In the genomic region with DNA sequence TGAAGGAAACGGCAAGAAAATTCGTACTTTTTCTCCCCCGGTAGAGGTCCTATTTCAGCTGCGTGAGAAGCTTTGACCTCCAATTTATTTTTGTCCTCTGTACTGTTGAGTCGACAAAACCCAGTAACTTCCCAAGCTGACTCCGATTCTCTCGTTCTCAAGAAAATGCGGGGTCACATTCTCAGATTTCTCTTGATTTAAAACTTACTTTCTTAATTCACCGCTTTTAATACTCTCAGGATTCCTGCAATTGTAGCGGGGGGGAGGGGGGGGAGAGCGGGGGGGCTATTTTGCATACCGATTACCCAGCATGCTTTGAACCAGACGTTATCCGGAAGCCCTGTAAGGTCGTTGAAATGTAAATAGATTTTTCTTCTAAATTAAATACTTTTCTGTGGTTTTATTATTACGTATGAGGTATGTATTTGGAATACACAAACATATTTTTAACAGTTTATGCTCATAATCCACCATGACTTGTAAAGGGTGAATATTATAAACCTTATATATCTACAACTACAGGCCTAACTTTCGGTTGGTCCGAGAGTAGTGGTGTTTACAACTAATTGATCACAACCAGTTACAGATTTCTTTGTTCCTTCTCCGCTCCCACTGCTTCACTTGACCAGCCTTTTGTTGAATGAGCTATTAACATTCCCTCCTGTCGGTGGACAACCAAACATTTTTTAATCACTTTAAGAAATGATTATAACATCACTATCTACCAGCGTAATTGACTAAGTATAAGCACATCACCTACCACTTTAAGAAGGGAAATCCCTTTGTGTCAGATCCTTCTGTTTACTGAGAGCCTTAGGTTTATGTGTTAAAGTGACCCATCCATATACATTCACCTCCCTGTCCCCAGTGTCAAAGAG, we compare ENCODE assay signal across 8 mouse cellular contexts. TPM values are rescaled to one million over a fixed set of nuclear protein-coding genes. Genes with fewer than 3 reads are reported as not detected.
A peak's percentile ranks its signal among the peaks of the same experiment; 100 is the strongest.
DNase-seq lines count a peak whose midpoint lies in the region; ATAC-seq and TF ChIP-seq lines count a peak whose summit lies in the region.

No protein-coding gene starts in this region.

- H3K36me3 ChIP-seq in thymus, adult 2 months (ENCODE audit: control insufficient read depth, insufficient read depth, low read length) = no peaks in the 10 kb centered on the region
- no peaks in the 10 kb centered on the region for H3K36me3 ChIP-seq in forebrain, postnatal 0 days (ENCODE audit: insufficient read depth)
- H3K36me3 ChIP-seq in intestine, embryonic 16.5 days (ENCODE audit: control insufficient read depth, insufficient read depth, low read length) = no peaks in the 10 kb centered on the region
- H3K36me3 ChIP-seq in liver, embryonic 14.5 days (replicated peaks; ENCODE audit: control insufficient read depth, insufficient read depth, low read depth) = no peaks in the 10 kb centered on the region

- no peaks in the 10 kb centered on the region for H3K27me3 ChIP-seq in thymus, adult 2 months (ENCODE audit: control insufficient read depth, insufficient read depth, low read length)
- H3K27me3 ChIP-seq in forebrain, postnatal 0 days (ENCODE audit: insufficient read depth, low read length) = no peaks in the 10 kb centered on the region
- no peaks in the 10 kb centered on the region for H3K27me3 ChIP-seq in intestine, embryonic 16.5 days (replicated peaks; ENCODE audit: control insufficient read depth, insufficient read depth, low read length)
- H3K27me3 ChIP-seq in liver, embryonic 14.5 days (ENCODE audit: control insufficient read depth, insufficient read depth, low read length) = no peaks in the 10 kb centered on the region

- TF ChIP-seq POLR2A in thymus, adult 2 months (IDR thresholded peaks at IDR 0.05; ENCODE audit: control insufficient read depth, extremely low read depth, insufficient read depth, low read length, poor library complexity) = no peak

- peak overlapping the region; percentile 49 for H3K9ac ChIP-seq in forebrain, postnatal 0 days
- peak overlapping the region; percentile 54; the same call in 1 of the 2 replicates for H3K9ac ChIP-seq in intestine, embryonic 16.5 days (ENCODE audit: low read depth, low read length)
- peak overlapping the region; percentile 73 for H3K9ac ChIP-seq in liver, embryonic 14.5 days (replicated peaks)

- H3K4me3 ChIP-seq in thymus, adult 2 months (ENCODE audit: control insufficient read depth, insufficient read depth, low read length) = peak overlapping the region; percentile 26
- H3K4me3 ChIP-seq in forebrain, postnatal 0 days (ENCODE audit: low read depth, low read length) = peak overlapping the region; percentile 51
- H3K4me3 ChIP-seq in intestine, embryonic 16.5 days (ENCODE audit: low read length) = peak overlapping the region; percentile 53
- H3K4me3 ChIP-seq in liver, embryonic 14.5 days (ENCODE audit: insufficient read depth in 1 of 2, low read depth in 2 of 2, low read length in 2 of 2) = peak overlapping the region; percentile 69 to 74

- TF ChIP-seq CTCF in thymus, adult 2 months (IDR thresholded peaks at IDR 0.05; ENCODE audit: borderline replicate concordance, control insufficient read depth, extremely low read depth, insufficient read depth, low read length, poor library complexity) = no peak
- no peak for TF ChIP-seq CTCF in forebrain, postnatal 0 days (IDR thresholded peaks at IDR 0.05; ENCODE audit: low read depth)
- no peak for TF ChIP-seq CTCF in liver, embryonic 14.5 days (IDR thresholded peaks at IDR 0.05; ENCODE audit: low read depth)

- peak; percentile 25; the same call in 1 of the 2 replicates for ATAC-seq in forebrain, postnatal 0 days
- ATAC-seq in intestine, embryonic 16.5 days = peak; percentile 67
- peak; percentile 47 for ATAC-seq in liver, embryonic 14.5 days (ENCODE audit: insufficient read depth)

- no peaks in the 10 kb centered on the region for H3K9me3 ChIP-seq in forebrain, postnatal 0 days (ENCODE audit: low read length)
- no peaks in the 10 kb centered on the region for H3K9me3 ChIP-seq in intestine, embryonic 16.5 days (ENCODE audit: control insufficient read depth, low read length)
- no peaks in the 10 kb centered on the region for H3K9me3 ChIP-seq in liver, embryonic 14.5 days (ENCODE audit: control insufficient read depth, low read length)

- 1% methylated on average over 21 of the region's 21 CpGs for WGBS in thymus, adult 2 months
- WGBS in forebrain, postnatal 0 days = 1% methylated on average over 21 of the region's 21 CpGs
- WGBS in intestine, embryonic 16.5 days = under 1% methylated on average over 21 of the region's 21 CpGs
- under 1% methylated on average over 21 of the region's 21 CpGs for WGBS in liver, embryonic 14.5 days (ENCODE audit: insufficient replicate concordance)

- no peaks in the 10 kb centered on the region for H3K4me1 ChIP-seq in thymus, adult 2 months (replicated peaks; ENCODE audit: control insufficient read depth, insufficient read depth, low read length)
- peaks cover 4% of the 10 kb centered on the region for H3K4me1 ChIP-seq in forebrain, postnatal 0 days (ENCODE audit: insufficient read depth)
- 0 out of 2 replicates have a peak, but pooled peaks cover 2% of the 10 kb centered on the region for H3K4me1 ChIP-seq in intestine, embryonic 16.5 days (ENCODE audit: control insufficient read depth, insufficient read depth, low read length)
- peaks cover 4% of the 10 kb centered on the region in 2 experiments; a peak in 1 of 4 replicates for H3K4me1 ChIP-seq in liver, embryonic 14.5 days (replicated peaks; ENCODE audit: control insufficient read depth in 2 of 2, insufficient read depth in 2 of 2, low read length in 1 of 2)

- H3K27ac ChIP-seq in thymus, adult 2 months (ENCODE audit: control insufficient read depth, insufficient read depth, low read length) = no peak overlapping the region; the same call in 1 of the 2 replicates
- peak overlapping the region; percentile 75 for H3K27ac ChIP-seq in forebrain, postnatal 0 days (ENCODE audit: low read depth, low read length)
- 0 out of 2 replicates have a peak overlapping the region, but pooled peaks have one; percentile 61 for H3K27ac ChIP-seq in intestine, embryonic 16.5 days (ENCODE audit: low read length)
- H3K27ac ChIP-seq in liver, embryonic 14.5 days = peak overlapping the region; percentile 77

- TF ChIP-seq EP300 in liver, embryonic 14.5 days (IDR thresholded peaks at IDR 0.05; ENCODE audit: low read depth) = no peak

- peak; percentile 28 for DNase-seq in thymus, adult 2 months
- DNase-seq in thymus, adult 18-20 months = no peak
- DNase-seq in cerebellum, adult 8-10 months = peak; percentile 59
- DNase-seq in forebrain, postnatal 0 days = peak; percentile 85
- peak; percentile 56 to 70 (median 68) for DNase-seq in liver, embryonic 14.5 days (ENCODE audit: low read depth in 3 of 3, low spot score in 3 of 3)
- DNase-seq in neural tube, embryonic 10.5 days (ENCODE audit: extremely low spot score, low spot score) = peak; percentile 66
- no peak for DNase-seq in gastrocnemius, postnatal 36 days

- intact Hi-C loops in gastrocnemius, postnatal 36 days (cut with DNase I) = no loop called here

- peak overlapping the region; percentile 40 for H3K4me2 ChIP-seq in forebrain, postnatal 0 days (ENCODE audit: low read depth)
- peak overlapping the region; percentile 56 for H3K4me2 ChIP-seq in intestine, embryonic 16.5 days (ENCODE audit: low read depth, low read length)
- peak overlapping the region; percentile 73 for H3K4me2 ChIP-seq in liver, embryonic 14.5 days (ENCODE audit: low read depth)

RNA-seq across cellular contexts. Expression of gene Pdia4, which starts 31.9 kb away (rescaled TPM):
- 24.7 and 25.4 TPM in 2 replicates for polyA plus RNA-seq in thymus, adult 2 months (2012; rRNA removed)
- 97.7 and 104 TPM in 2 replicates for total RNA-seq in forebrain, postnatal 0 days (2014; rRNA removed)
- 70.5 and 83.7 TPM in 2 replicates for polyA plus RNA-seq in forebrain, postnatal 0 days (2015; fragmentation: Nextera tagmentation; extraction: Ambion mirVana)
- 332 and 340 TPM in 2 replicates for polyA plus RNA-seq in intestine, embryonic 16.5 days (2015; fragmentation: Nextera tagmentation; extraction: Ambion mirVana)
- 27.5 and 42.4 TPM in 2 replicates for polyA plus RNA-seq in liver, embryonic 14.5 days (2012; rRNA removed)
- 86.1 and 90.4 TPM in 2 replicates for polyA plus RNA-seq in liver, embryonic 14.5 days (2014; fragmentation: Nextera tagmentation; extraction: Ambion mirVana)
- total RNA-seq in gastrocnemius, postnatal 36 days (2021) = 10 to 100 TPM; 12.4 to 14.2 TPM

RNA-seq across cellular contexts. Expression of gene Zfp786, which starts 49.3 kb away (rescaled TPM):
- 0.24 and 0.31 TPM in 2 replicates for polyA plus RNA-seq in thymus, adult 2 months (2012; rRNA removed)
- 22.2 and 23.8 TPM in 2 replicates for total RNA-seq in forebrain, postnatal 0 days (2014; rRNA removed)
- polyA plus RNA-seq in forebrain, postnatal 0 days (2015; fragmentation: Nextera tagmentation; extraction: Ambion mirVana) = 5.1 and 5.5 TPM in 2 replicates
- polyA plus RNA-seq in intestine, embryonic 16.5 days (2015; fragmentation: Nextera tagmentation; extraction: Ambion mirVana) = 2.0 and 2.4 TPM in 2 replicates
- 0.17 and 0.19 TPM in 2 replicates for polyA plus RNA-seq in liver, embryonic 14.5 days (2012; rRNA removed)
- 0.24 and 0.39 TPM in 2 replicates for polyA plus RNA-seq in liver, embryonic 14.5 days (2014; fragmentation: Nextera tagmentation; extraction: Ambion mirVana)
- under 1 TPM; 0.27 to 0.69 TPM for total RNA-seq in gastrocnemius, postnatal 36 days (2021)

RNA-seq across cellular contexts. Expression of gene Zfp398, which starts 54.1 kb away (rescaled TPM):
- polyA plus RNA-seq in thymus, adult 2 months (2012; rRNA removed) = 26.5 and 32.0 TPM in 2 replicates
- total RNA-seq in forebrain, postnatal 0 days (2014; rRNA removed) = 23.5 and 28.2 TPM in 2 replicates
- polyA plus RNA-seq in forebrain, postnatal 0 days (2015; fragmentation: Nextera tagmentation; extraction: Ambion mirVana) = 7.1 and 11.1 TPM in 2 replicates
- polyA plus RNA-seq in intestine, embryonic 16.5 days (2015; fragmentation: Nextera tagmentation; extraction: Ambion mirVana) = 5.8 and 6.6 TPM in 2 replicates
- polyA plus RNA-seq in liver, embryonic 14.5 days (2012; rRNA removed) = 1.4 and 1.7 TPM in 2 replicates
- 1.2 and 1.4 TPM in 2 replicates for polyA plus RNA-seq in liver, embryonic 14.5 days (2014; fragmentation: Nextera tagmentation; extraction: Ambion mirVana)
- 1 to 10 TPM; 4.0 to 6.2 TPM for total RNA-seq in gastrocnemius, postnatal 36 days (2021)

Comparison
In these comparisons a context has a peak if more than half of its experiments do, and no peak if none do; other contexts are left out.
1. DNase-seq: peak in thymus, adult 2 months (single experiment), cerebellum, adult 8-10 months (single experiment), forebrain, postnatal 0 days (single experiment), liver, embryonic 14.5 days (3 of 3) and neural tube, embryonic 10.5 days (single experiment); none in thymus, adult 18-20 months (0 of 2) and gastrocnemius, postnatal 36 days (0 of 2).
2. Peak in every context shown above with its lines, with median percentiles within 50 percentile points of each other: H3K4me3 ChIP-seq, ATAC-seq, H3K4me2 ChIP-seq and H3K9ac ChIP-seq.